Mouse (Mus musculus) heart, postnatal 25 days (tissue): Measurements from ENCODE around the gene Mgat4a. TPM values are rescaled to one million over a fixed set of nuclear protein-coding genes. Genes with fewer than 3 reads are reported as not detected.
"Not testable (repeated sequence)": the region's sequence is repeated elsewhere in the genome, so short reads cannot be mapped to it uniquely, and the experiment has no call there.

Source experiments
- DNase-seq: peaks from one replicate; pipeline ENCODE4 v3.0.0; 2022; ENCODE audit warnings: low spot score
- intact Hi-C: fragments of 180-260 bp; cut with DNase I; formaldehyde crosslinking; loops from one replicate; pipeline ENCODE4 v1.15.1; 2025
- total RNA-seq, 2 experiments: library from RNA; stranded (reverse); gene quantifications; 2 replicates each; pipeline ENCODE4 v1.2.3; 2021

The Mgat4a gene
- total RNA-seq, 2 experiments from 2014 or later = 8.6 to 10.8 TPM

DNA sequence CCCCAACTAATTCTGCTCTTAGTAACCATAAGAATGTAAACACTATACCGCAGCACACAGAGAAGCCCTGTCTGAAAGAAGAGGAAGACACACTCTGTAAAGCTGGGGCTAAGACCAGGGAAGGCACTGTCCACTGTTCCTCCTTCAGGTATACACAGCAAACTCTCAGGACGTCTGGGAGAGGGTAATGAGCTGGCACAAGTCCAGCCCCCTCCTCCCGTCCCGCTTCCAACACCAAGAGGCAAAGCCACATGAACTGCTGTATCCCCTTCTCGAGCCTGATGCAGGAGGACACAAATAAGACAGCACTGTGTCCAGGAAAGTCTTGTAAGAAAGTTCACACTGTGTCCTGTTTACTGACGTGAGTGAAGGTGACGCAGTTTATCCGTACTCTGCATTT lies 40.1 kb downstream of the Mgat4a start:
- no peak for DNase-seq
- intact Hi-C loops = no loop called here

DNA sequence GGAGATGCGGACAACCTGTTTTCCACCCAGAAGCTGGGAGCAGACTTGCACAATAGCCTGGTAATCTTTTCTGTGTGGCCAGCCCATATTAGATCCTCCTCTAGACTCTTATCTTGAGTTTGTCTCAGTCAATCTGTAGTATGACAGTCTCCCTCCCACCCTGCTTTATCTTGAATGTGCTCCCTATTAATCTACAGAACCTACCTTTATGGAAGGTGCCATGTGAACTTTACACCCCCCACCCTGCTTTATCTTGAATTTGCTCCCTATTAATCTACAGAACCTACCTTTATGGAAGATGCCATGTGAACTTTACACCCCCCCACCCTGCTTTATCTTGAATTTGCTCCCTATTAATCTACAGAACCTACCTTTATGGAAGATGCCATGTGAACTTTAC lies 41.4 kb downstream of the Mgat4a start:
- DNase-seq, intact Hi-C loops: not testable (repeated sequence)

DNA sequence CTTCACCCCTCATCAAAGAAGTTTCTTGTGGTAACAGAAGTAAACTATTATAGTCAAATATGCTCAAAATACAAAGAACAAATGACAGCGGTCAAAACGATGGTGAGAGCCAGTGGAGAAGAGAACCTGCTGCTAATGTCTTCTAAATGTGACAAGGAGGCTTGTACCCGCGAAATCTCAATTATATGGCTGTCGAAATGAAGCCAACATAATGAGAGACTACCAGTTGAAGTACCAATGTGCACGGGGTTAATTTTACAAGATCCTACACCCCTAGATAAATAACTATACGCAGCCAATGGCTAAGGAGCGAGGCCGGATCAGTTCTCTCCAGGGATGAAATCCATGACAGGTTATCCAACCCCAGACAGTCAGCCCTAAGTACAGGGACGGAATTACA lies 41.9 kb downstream of the Mgat4a start:
- intact Hi-C loops = no loop called here
- DNase-seq = no peak

DNA sequence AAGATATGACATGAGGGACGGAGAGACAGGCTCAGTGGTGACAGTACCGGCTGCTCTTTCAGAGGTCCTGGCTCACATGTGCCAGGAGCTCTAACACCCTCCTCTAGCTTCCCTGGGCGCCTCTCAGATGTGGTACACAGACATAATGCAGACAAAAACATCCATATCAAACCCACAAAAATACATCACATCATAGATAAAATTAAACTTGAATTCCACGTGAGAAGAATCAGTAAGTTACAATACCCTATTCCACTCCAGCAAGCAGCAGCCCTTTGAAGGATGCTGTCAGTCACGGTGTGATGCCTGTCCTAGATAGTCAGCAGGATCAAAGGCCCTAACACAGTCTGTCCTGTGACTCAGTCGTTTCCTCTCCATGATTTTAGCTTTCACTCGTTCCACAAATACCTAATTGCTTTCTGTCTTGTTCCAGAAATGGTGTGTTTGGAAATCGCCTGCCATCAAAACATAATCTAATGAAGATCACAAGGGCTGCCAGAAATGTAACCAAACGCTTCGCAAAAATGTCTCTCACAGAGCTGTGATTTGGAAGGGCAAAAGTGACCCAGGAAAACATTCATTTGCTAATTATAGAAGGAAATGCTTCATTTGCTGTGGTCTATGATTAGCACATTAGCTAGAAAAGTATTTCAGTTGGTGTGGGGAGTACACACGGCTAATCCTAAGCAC lies 44.1 kb downstream of the Mgat4a start:
- intact Hi-C loops = no loop called here
- no peak for DNase-seq

DNA sequence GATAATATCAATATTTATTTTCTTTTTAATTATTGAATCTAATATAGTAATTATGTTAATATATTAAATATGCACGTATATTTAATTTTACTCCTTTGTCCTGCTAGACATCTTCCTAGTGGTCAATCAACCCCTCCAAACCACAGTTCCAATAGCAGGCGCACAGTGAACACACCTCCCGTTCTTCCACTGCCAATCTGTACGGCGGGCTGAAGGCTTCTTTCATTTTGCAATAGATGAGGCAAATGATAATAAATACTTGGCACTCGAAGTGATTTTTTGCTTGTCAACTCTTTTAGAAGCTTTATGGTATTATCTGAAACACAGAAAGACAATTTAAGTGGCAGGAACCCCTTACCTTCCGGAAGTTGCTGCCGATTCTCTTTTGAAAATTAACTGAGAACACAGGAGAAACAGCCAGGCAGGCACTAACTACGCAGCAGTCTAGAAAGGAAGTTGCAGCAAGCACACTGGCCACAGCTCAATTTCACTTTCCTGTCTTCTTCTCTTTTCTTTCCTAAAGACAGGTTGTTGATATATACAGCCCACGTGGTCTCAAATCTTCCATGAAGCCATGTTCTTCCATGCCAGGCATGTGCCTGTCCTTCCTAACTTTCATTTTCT lies 45.0 kb downstream of the Mgat4a start:
- intact Hi-C loops = no loop called here
- no peak for DNase-seq

DNA sequence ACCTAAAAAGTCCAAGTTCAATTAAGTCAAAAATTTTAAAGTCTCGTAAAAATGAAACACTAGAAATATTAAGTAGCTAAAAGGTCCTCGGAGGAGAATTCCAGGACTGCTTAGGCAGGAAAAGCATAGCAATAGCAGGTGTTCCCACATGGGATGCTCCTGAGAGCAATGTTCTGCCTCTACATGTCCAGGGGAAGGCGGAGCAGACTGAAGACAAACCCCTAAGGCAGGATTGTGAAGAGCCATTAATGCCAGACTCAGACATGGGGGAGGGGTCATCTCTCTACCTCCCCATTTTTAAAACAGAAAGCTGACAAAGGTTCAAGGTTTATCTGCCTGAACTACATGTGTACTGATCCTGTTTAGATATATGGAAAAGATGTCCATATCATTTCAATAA lies 45.7 kb downstream of the Mgat4a start:
- DNase-seq = no peak
- intact Hi-C loops = no loop called here

DNA sequence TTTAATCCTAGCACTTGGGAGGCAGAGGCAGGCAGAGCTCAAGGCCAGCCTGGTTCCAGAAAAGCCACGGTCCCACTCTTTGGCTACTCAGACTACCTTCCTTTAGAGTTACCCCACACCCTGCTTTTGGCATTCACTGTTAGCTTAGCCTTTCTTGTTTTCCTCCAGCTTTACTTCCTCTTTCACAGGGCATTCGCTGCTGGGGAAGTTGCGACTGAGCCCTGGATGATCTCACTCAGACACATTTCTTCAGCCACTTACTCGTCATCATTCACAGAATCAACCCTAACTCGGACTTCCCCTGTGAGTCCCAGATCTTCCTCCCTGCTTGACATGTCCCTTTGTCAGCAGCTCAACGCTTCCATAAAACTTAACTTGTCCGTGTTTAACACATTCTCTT lies 49.1 kb downstream of the Mgat4a start:
- intact Hi-C loops = loop anchor here (5.0 kb wide), 1 partner anchor 46 kb away; no protein-coding TSS in a partner anchor
- DNase-seq = no peak

DNA sequence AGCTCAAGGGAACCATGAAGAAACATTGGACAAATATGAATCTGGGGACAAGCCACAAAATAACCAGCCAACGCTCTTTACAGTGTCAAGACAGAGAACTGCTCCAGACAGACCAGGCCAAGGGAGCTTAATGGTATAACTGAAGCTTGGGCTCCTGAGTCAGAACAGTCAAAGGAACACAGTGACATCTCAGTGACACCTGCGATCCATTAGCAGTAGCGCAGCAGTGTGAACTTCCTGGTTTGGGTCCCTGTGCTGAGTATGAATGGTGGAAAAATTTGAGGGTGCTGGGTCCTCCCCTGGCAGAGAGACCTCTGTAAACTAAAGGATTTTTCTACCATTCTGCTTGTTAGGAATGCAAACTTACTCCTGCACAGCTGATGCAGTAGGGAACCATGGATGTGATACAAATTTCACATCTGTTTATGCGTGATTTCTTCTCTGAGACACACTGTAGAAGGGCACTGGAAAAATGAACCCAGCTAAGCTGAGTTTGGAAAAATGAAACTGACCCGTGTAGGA lies 50.1 kb downstream of the Mgat4a start:
- no peak for DNase-seq
- intact Hi-C loops = loop anchor here (5.0 kb wide), 1 partner anchor 47 kb away; no protein-coding TSS in a partner anchor

DNA sequence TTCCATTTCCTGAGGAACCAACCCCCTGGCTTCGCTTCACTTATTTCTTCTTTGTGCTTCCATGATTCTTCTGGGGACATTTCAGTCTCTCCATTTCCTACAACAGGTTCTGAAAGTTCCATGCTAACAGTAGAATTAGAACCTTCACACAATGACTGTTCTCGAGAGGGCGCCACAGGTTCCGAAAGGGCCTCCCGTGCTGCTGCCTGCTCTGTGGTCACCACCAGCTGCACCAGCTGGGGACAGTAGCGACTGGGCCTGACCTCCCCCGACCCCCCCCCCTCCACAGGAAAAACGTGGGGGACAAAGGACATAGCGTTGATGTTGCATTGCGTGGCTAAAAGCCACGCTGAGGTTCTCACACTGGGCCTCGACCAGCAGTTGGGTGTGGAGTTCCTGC lies 52.3 kb downstream of the Mgat4a start:
- intact Hi-C loops = no loop called here
- DNase-seq = no peak

DNA sequence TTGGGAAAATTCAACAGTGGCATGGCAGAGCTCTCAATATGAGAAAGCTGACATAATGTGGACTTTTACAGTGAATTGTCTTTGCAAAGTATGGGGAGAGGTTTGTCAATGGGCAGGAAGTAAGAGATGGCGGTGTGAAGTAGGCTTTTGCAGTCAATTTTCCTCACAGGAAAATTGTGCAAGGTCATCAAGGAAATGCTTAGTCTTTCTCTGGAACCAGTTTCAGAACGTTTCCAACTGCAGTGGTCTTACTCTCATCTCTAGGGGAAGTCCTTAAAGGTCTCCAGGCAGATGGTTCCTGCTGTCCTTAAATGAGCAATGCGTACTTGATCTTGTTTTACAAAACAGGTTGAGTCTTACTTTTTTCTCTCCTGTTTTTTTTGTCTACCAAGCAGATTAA lies 53.8 kb downstream of the Mgat4a start:
- DNase-seq = no peak
- intact Hi-C loops = no loop called here

DNA sequence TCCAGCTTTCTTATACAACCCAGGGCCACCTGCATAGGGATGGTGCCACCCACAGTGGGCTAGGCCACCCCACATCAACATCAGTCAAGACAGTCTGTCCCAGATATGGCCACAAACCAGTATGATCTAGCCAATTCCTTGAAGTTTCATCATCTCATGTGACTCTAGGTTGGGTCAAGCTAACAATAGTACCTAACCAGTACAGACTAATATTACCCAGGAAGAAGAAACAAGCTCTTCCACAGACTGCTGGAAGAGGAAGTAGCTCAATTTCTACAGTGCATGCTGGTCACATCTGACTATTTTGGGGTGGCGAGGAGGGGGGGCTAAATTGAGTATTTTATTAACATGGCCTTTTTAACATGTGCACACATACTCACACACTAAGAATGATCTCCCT lies 54.4 kb downstream of the Mgat4a start:
- no peak for DNase-seq
- intact Hi-C loops = no loop called here

DNA sequence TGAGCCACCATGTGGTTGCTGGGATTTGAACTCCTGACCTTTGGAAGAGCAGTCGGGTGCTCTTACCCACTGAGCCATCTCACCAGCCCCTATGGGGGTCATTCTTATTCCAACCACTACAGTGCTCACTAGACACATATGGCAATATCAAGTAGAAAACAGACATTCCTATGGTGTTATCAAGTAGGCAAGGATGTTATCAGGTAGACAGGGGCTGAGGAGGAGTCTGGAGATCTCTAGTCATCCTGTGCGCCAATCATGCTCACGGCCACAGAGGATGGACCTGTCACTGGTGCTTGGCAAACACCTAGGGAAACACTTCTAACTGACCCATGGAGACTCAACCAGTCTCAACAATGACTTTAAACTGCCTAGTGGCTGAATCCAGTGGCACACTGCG lies 56.2 kb downstream of the Mgat4a start:
- DNase-seq = no peak
- intact Hi-C loops = no loop called here

DNA sequence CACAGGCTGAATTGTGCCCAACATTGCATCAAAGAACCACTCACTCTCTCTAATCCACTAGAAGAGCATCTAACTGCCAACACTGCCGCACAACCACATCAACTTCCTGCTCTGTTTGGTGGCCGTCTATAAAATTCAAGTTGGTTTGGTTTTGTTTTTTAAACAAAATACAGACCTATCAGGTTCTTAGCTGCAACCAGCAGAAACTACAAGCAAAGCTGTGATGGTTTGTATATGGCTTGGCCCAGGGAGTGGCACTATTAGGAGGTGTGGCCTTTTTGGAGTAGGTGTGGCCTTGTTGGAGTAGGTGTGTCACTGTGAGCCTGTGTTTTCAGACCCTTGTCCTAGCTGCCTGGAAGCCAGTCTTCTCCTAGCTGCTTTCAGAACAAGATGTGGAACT lies 59.5 kb downstream of the Mgat4a start:
- intact Hi-C loops = no loop called here
- no peak for DNase-seq

DNA sequence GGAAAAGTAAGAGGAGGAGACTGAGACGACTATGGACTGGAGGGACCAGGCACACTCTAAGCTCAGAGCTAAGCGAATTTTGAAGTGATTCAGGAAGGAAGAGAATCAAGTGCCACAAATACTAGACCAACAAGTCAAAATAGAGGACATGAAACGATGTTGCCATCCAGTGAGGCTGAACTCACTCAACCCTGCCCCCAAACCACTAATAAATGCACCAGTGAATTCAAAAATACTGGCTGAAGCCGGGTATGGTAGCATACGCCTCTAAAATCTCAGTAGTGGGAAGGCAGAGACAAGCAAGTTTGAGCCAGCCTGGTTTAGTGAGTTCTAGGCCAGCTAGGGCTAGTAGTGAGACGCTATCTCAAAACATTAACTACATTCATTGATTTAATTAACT lies 60.1 kb downstream of the Mgat4a start:
- intact Hi-C loops = no loop called here

DNA sequence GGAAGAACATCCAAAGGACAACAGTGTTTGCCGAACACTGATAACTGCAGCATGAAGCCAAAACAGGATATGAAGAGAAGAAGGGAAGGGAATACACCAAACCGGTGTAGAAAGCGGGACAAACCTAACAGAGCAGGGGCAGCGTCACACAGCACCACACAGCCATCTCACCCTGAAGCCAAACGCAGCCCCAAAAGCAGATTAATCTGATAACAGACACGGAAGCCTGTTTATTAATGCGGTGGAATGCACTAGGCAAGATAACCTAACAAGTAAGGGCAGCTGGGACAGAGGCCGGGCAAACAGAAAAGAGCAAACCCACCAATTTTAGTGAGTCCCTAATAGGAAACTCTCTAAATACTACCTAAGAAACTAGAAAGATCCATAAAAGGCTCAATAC lies 61.1 kb downstream of the Mgat4a start:
- intact Hi-C loops = loop anchor here (5.0 kb wide), 1 partner anchor 58 kb away; no protein-coding TSS in a partner anchor
- DNase-seq = no peak

More for the DNA sequence above, 60.1 kb downstream of the Mgat4a start:
- no peak for DNase-seq

DNA sequence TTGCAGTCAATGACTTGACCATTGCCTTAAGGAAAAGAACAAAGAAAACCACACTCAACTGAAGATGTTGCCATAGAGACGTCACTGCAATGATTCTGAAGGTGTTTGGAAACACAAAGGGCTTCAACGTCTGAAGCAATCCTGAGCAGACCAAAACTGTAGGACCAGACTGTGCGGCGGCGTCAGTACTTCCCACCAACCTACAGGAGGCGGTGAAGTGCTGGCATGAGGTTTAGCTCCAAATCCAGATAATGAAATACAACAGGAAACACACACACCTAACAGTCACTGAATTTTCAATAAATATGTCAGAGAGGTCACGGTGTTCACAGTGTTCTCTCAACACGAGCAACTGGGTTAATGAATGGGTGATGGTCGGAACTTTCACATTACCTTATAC lies 61.7 kb downstream of the Mgat4a start:
- DNase-seq = no peak
- intact Hi-C loops = loop anchor here (5.0 kb wide), 1 partner anchor 58 kb away; no protein-coding TSS in a partner anchor

DNA sequence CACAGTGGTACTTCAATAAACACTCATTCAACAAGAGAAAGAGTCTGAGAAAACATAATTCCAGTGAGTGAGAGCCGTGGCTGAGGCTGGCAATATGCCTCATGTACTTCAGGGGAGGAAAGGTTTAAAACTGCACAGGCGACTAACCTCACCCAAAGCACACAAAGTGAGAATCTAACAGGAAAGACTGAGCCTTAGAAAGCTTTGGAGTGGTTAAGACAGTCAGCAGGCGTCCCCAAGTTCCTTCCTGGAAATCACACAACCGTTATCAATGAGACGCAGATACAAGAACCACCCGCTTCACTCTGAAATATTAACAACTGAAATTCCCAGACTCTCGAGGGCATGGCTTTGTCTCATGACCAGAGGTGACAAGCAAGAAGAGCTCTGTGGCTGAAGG lies 62.4 kb downstream of the Mgat4a start:
- no peak for DNase-seq
- intact Hi-C loops = loop anchor here (5.0 kb wide), 1 partner anchor 59 kb away; no protein-coding TSS in a partner anchor

DNA sequence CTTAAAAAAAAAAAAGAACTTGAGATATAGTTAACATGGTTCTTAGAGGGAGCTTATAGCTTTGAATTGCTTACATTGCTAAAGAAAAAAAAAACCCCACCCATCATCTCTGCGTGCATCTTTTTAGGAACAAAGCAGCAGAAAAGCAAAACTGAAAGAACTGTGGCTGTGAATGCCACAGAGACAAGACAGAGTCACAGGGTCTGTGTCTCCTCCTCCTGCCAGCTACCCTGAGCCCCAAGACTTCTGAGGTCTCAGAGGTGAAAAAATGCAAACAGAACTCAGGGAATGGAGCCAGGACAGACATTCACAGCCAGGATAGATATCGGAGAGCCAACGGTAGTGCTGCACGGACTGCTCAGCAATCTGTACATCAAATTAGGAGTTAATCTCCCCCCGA lies 62.9 kb downstream of the Mgat4a start:
- no peak for DNase-seq
- intact Hi-C loops = loop anchor here (5.0 kb wide), 1 partner anchor 59 kb away; no protein-coding TSS in a partner anchor

DNA sequence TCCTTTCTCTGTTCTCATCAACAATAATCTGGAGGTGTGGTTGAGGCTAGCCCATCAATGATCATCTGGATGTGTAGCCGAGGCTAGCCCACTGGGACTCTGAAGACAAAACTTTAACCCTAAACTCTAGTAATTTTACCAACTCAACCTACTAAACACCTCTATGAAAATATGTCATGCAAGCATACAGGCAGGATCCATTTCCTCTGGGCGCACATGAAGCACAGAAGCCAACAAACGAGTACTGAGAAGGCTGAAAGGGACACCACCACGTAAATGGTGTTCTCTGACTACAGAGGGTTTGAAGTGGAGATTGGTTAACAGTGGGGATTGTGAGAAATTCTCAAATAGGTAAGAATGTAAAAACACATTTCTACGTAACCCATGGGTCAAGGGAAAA lies 63.6 kb downstream of the Mgat4a start:
- DNase-seq = no peak
- intact Hi-C loops = loop anchor here (5.0 kb wide), 1 partner anchor 60 kb away; no protein-coding TSS in a partner anchor

DNA sequence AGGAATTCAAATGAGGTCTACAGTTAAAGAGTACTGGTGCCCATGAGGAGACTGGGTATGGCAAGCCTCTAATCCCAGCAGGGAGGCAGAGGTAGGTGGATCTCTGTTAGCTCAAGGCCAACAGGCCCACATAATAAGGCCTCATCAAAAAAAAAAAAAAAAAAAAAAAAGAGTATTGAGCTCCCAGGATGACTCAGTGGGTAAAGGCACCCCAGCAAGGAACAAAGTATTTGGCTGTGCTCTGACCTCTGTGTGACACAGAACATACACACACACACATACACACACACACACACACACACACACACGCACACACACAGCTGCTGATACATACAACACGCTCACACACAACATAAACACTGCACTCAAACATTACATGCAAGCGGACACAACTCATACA lies 65.5 kb downstream of the Mgat4a start:
- intact Hi-C loops = loop anchor here (5.0 kb wide), 1 partner anchor 62 kb away; no protein-coding TSS in a partner anchor
- DNase-seq = no peak

DNA sequence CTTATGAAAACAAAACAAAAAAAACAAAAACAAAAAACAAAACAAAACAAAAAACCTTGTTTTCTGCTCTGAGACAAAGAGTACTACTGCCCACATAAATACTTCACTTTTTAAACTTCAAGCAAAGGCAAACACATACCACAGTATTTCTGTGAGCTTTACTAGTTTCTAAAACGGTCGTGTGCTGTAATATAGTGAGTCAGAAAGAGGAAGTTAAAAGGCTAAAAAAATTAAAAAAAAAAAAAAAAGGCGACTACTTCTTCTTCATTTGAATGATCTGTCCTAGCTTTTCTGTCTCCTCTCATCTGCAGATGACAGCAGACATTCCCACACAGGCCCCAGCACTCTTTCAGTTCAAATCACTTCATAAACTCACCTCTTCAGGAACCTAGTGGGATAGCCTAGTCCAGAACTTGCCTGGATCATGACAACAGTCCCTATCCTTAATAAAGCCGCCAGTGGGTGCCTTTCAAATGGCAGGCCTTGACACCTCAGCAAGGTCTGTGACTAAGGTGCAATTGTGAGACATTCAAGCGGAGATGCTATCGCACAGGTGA lies 66.1 kb downstream of the Mgat4a start:
- DNase-seq = no peak
- intact Hi-C loops = loop anchor here (5.0 kb wide), 2 partner anchors 63 to 163 kb away; no protein-coding TSS in a partner anchor
